Mouse (Mus musculus): Measurements from ENCODE around the gene Rep15.

The Rep15 gene

GRCm38 (mm10) chr6:147029591-147029990 lies 2.8 kb upstream of the Rep15 start:
- DNase-seq (ENCODE audit: low read depth, low spot score), result no peak

- no peak for DNase-seq (ENCODE audit: low read depth, low spot score)
Observed at GRCm38 (mm10) chr6:147030096-147030885, 2.1 kb upstream of the Rep15 start.

GRCm38 (mm10) chr6:147042291-147043290 lies 10.2 kb downstream of the Rep15 start, which contains the start of gene Mrps35:
Gene Mrps35, plus strand, starts transcription at chr6:147042764.
- peak; percentile 78 for DNase-seq (ENCODE audit: low read depth, low spot score)

- DNase-seq (ENCODE audit: low read depth, low spot score), result no peak
Observed at GRCm38 (mm10) chr6:147043633-147044032, 11.2 kb downstream of the Rep15 start.

- no peak for DNase-seq (ENCODE audit: low read depth, low spot score)
Observed at GRCm38 (mm10) chr6:147049239-147049805, 16.9 kb downstream of the Rep15 start.

GRCm38 (mm10) chr6:147051666-147052065 lies 19.3 kb downstream of the Rep15 start:
- DNase-seq (ENCODE audit: low read depth, low spot score), result no peak

- DNase-seq (ENCODE audit: low read depth, low spot score), result no peak
Observed at GRCm38 (mm10) chr6:147052440-147052839, 20.1 kb downstream of the Rep15 start.

- peak; percentile 20 for DNase-seq (ENCODE audit: low read depth, low spot score)
Observed at GRCm38 (mm10) chr6:147053785-147054646, 21.6 kb downstream of the Rep15 start.

GRCm38 (mm10) chr6:147055374-147055977 lies 23.1 kb downstream of the Rep15 start:
- no peak for DNase-seq (ENCODE audit: low read depth, low spot score)

GRCm38 (mm10) chr6:147059326-147059725 lies 26.9 kb downstream of the Rep15 start:
- no peak for DNase-seq (ENCODE audit: low read depth, low spot score)

GRCm38 (mm10) chr6:147061630-147062029 lies 29.2 kb downstream of the Rep15 start:
- DNase-seq (ENCODE audit: low read depth, low spot score), result no peak

GRCm38 (mm10) chr6:147062034-147062433 lies 29.6 kb downstream of the Rep15 start:
- no peak for DNase-seq (ENCODE audit: low read depth, low spot score)

- DNase-seq (ENCODE audit: low read depth, low spot score), result no peak
Observed at GRCm38 (mm10) chr6:147062694-147063093, 30.3 kb downstream of the Rep15 start.

- no peak for DNase-seq (ENCODE audit: low read depth, low spot score)
Observed at GRCm38 (mm10) chr6:147064226-147064943, 32.0 kb downstream of the Rep15 start.

GRCm38 (mm10) chr6:147064944-147065261 lies 32.5 kb downstream of the Rep15 start:
- DNase-seq (ENCODE audit: low read depth, low spot score), result no peak

GRCm38 (mm10) chr6:147075808-147076387 lies 43.5 kb downstream of the Rep15 start:
- DNase-seq (ENCODE audit: low read depth, low spot score), result no peak

GRCm38 (mm10) chr6:147076878-147077277 lies 44.5 kb downstream of the Rep15 start:
- no peak for DNase-seq (ENCODE audit: low read depth, low spot score)

GRCm38 (mm10) chr6:147079919-147080318 lies 47.5 kb downstream of the Rep15 start:
- DNase-seq (ENCODE audit: low read depth, low spot score), result no peak
